Mouse (Mus musculus) kidney, embryonic 15.5 days (tissue): ENCODE measurements around the gene Ctnnd2. TPM values are rescaled to one million over a fixed set of nuclear protein-coding genes. Genes with fewer than 3 reads are reported as not detected.

Experiments
- ATAC-seq: fragments of 200-750 bp; cut with Nextera tagmentation; replicated peaks from 2 replicates; pipeline ENCODE4 v1.8.0; 2017; ENCODE audit warnings: moderate TSS enrichment; ENCODE audit not compliant: low FRiP score
- H3K27ac ChIP-seq: fragments of 300-500 bp; sonication (generic); 2 replicates; pipeline ENCODE4 v1.5.1; 2015; ENCODE audit warnings: mild to moderate bottlenecking, inconsistent platforms
- H3K27me3 ChIP-seq: fragments of 300-500 bp; sonication (generic); 2 replicates; pipeline ENCODE4 v1.6.1; 2015; ENCODE audit warnings: inconsistent platforms
- H3K36me3 ChIP-seq: fragments of 300-500 bp; sonication (generic); 2 replicates; pipeline ENCODE4 v1.6.1; 2015; ENCODE audit warnings: inconsistent platforms
- H3K4me1 ChIP-seq: fragments of 300-500 bp; sonication (generic); 2 replicates; pipeline ENCODE4 v1.6.1; 2015; ENCODE audit warnings: inconsistent platforms
- H3K4me2 ChIP-seq: fragments of 300-500 bp; sonication (generic); 2 replicates; pipeline ENCODE4 v1.6.1; 2015; ENCODE audit warnings: moderate library complexity, mild to moderate bottlenecking, inconsistent platforms
- H3K4me3 ChIP-seq: fragments of 300-500 bp; sonication (generic); replicated peaks from 2 replicates; pipeline ENCODE4 v1.5.1; 2015; ENCODE audit warnings: mild to moderate bottlenecking, inconsistent platforms
- H3K9ac ChIP-seq: fragments of 300-500 bp; sonication (generic); 2 replicates; pipeline ENCODE4 v1.6.1; 2015; ENCODE audit warnings: mild to moderate bottlenecking, inconsistent platforms
- H3K9me3 ChIP-seq: fragments of 300-500 bp; sonication (generic); replicated peaks from 2 replicates; pipeline ENCODE4 v1.6.1; 2016; ENCODE audit warnings: inconsistent platforms
- WGBS: fragments of 180-500 bp; shearing (Covaris S2); methylation state at CpG from one replicate; pipeline ENCODE4 v1.1.7; 2015; ENCODE audit warnings: mixed read lengths; 5-methylcytosine and 5-hydroxymethylcytosine counted together
- polyA plus RNA-seq: library from polyadenylated mRNA; unstranded; fragments of >200 nt; fragmentation: Nextera tagmentation; extraction: Ambion mirVana; gene quantifications from 2 replicates; pipeline ENCODE4 v1.2.1, GENCODE M21; 2015

Ctnnd2 gene
- polyA plus RNA-seq, 1 experiment from 2014 or later, result 5.4 TPM

DNA sequence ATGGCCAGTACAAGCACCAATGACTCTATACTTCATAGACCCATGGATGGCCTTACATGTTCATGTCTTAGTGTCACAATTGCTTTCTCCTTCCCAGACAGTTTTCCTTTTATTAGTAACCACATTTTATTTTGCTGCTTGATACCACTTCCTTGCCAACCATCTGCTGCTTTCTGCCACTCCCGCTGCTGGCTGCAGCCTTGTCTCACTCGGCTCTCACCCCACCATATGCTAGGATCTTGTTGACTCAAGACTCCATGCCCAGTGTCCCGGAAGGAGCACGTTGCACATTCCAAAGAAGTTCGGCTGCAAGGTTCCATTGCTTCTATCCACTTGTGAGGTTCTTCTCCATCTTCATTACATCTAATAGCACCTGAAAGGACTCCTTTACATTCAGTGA lies 722.7 kb downstream of the Ctnnd2 start:
- no peaks in the 10 kb centered on the region for H3K27me3 ChIP-seq
- H3K4me1 ChIP-seq, result no peaks in the 10 kb centered on the region
- no peak overlapping the region for H3K9ac ChIP-seq
- H3K36me3 ChIP-seq, result no peaks in the 10 kb centered on the region
- ATAC-seq, result no peak
- no peak overlapping the region for H3K4me3 ChIP-seq
- no peak overlapping the region for H3K27ac ChIP-seq
- H3K4me2 ChIP-seq, result no peak overlapping the region
- 78% methylated on average over 5 of the region's 5 CpGs for WGBS
- H3K9me3 ChIP-seq, result no peaks in the 10 kb centered on the region

DNA sequence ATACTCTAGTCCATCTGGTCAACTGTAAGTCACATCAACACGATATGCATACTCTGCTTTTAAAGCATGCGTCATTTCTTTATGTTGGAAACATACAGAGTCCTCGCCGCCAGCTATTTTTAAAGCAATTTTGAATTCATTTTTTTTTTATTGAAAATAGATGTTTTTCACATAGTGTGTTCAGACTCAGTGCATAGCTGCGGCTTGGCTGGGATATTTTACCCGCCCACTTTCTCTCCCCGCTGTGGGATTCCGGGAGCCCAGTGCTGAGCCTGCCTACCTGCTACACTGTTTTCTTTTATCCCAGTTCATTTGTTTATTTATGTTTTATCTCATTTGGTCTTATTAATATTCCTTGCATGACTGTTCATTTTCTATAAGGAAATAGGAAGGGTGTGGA lies 724.9 kb downstream of the Ctnnd2 start:
- H3K9ac ChIP-seq, result no peak overlapping the region
- no peak overlapping the region for H3K4me3 ChIP-seq

DNA sequence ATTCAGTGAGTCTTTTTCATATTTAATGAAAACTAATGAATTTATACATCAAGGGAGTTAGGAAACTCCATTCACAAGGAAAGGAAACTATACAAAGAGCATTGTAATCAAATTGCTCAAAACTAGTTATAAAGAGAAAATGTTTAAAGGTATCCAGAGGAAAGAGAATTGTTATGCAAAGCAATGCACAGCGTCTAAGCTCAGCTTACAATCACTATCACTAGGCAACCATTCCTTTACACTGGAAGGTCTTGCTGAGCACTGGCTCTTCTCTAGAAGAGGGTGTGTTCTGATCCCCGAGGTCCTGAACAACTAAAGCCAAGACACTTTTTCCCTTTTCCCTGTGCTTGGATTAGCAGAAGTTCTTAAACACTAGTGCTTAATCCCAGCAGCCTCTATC lies 735.6 kb downstream of the Ctnnd2 start:
- 37% methylated on average over 2 of the region's 2 CpGs for WGBS
- H3K4me1 ChIP-seq, result no peaks in the 10 kb centered on the region
- H3K27me3 ChIP-seq, result no peaks in the 10 kb centered on the region
- no peak overlapping the region for H3K4me2 ChIP-seq
- no peaks in the 10 kb centered on the region for H3K36me3 ChIP-seq
- no peak overlapping the region for H3K27ac ChIP-seq
- no peak overlapping the region for H3K9ac ChIP-seq
- no peak overlapping the region for H3K4me3 ChIP-seq
- no peaks in the 10 kb centered on the region for H3K9me3 ChIP-seq
- no peak for ATAC-seq

More for the DNA sequence above, 724.9 kb downstream of the Ctnnd2 start:
- H3K4me2 ChIP-seq, result no peak overlapping the region
- H3K4me1 ChIP-seq, result no peaks in the 10 kb centered on the region
- H3K9me3 ChIP-seq, result no peaks in the 10 kb centered on the region
- WGBS, result 92% methylated on average over 8 of the region's 8 CpGs
- no peak for ATAC-seq
- no peak overlapping the region for H3K27ac ChIP-seq
- H3K27me3 ChIP-seq, result no peaks in the 10 kb centered on the region
- H3K36me3 ChIP-seq, result no peaks in the 10 kb centered on the region

DNA sequence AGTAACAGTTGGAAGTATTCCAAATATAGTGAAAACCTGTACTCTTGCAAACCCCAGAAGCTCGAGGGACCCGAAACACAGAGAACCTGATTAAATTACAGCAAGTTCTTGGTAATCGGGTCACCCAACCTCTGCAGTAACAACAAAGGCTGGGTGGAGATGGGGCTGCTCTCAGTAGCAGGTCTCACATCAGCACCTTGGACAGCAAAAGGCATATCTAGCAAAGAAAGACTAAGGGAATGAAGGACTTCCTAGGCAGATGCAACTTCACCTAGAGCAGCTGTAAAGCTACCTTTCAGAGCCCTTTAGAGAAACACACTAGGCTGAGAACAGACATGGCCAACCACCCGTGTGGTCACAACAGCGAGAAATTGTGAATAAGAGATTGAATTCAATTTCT lies 741.0 kb downstream of the Ctnnd2 start:
- Histone ChIP-seq H3K4me1 (no peaks in the 10 kb centered on the region), H3K4me3 (no peak overlapping the region), H3K4me2 (no peak overlapping the region), H3K9ac (no peak overlapping the region), H3K27ac (no peak overlapping the region), H3K9me3 (no peaks in the 10 kb centered on the region), H3K27me3 (no peaks in the 10 kb centered on the region), H3K36me3 (no peaks in the 10 kb centered on the region)
- 74% methylated on average over 5 of the region's 5 CpGs for WGBS
- ATAC-seq, result no peak

DNA sequence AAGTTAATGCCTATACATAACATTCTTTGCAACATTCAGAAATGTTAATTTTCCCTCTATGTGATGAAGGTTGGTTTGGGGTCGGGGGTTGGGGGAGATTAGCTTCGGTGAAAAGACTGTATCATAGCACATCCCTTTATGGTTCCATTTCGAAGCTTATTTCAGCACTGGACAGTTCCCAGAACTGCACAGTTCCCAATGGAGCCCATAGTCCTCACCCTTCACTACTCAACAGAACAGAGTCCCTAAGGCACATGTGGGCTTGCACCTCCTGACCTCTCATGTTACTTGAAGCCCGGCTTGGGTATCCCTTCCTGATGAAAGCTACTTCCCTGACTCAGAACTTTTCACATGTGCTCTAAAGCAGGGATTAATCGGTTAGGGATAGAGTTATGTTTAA lies 753.4 kb downstream of the Ctnnd2 start:
- H3K4me1 ChIP-seq, result no peaks in the 10 kb centered on the region
- ATAC-seq, result no peak
- no peaks in the 10 kb centered on the region for H3K9me3 ChIP-seq
- H3K4me2 ChIP-seq, result no peak overlapping the region
- H3K27me3 ChIP-seq, result no peaks in the 10 kb centered on the region
- no peak overlapping the region for H3K9ac ChIP-seq
- H3K36me3 ChIP-seq, result no peaks in the 10 kb centered on the region
- 65% methylated on average over 5 of the region's 5 CpGs for WGBS
- H3K4me3 ChIP-seq, result no peak overlapping the region
- no peak overlapping the region for H3K27ac ChIP-seq

DNA sequence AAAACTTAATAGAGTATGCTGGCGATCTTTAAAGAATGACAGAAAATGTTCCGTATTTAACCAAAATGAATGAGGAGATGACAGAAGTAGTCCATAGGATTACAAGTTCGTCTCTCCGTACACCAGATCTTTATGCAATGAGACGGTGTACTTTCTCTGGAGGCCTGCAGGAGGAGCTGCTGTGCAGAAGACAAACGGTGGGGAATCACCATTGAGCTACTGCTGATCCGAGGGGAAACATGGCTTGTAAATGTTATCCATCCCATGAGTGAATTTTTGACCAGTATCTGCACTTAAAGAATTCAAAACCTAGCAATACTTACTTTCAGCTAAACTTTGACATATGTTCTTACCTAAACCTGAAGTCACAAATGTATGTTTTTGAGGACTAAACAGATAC lies 755.2 kb downstream of the Ctnnd2 start:
- H3K4me2 ChIP-seq, result no peak overlapping the region
- no peak overlapping the region for H3K27ac ChIP-seq
- ATAC-seq, result no peak

DNA sequence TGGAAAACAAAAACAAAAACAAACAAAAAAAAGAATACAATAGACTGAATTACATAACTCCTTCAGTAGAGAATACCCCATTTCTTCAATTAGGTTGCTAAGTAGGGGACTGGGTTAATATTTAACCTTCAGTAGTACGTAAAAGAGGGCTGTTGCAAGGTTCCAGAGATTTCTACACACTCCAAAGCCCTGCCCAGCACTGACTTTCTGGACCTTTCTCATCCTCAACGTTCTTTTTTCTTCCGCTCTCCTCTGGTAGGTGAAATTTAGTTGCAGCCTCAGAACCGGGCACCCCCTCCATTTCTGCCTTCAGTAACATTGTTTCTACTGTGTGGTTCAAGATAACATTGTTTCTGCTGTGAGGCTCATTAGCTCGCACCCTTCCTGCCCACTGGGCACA lies 759.5 kb downstream of the Ctnnd2 start:
- Histone ChIP-seq H3K27me3 (no peaks in the 10 kb centered on the region), H3K27ac (no peak overlapping the region), H3K4me2 (no peak overlapping the region), H3K4me1 (no peaks in the 10 kb centered on the region), H3K9me3 (no peaks in the 10 kb centered on the region), H3K36me3 (no peaks in the 10 kb centered on the region), H3K4me3 (no peak overlapping the region), H3K9ac (no peak overlapping the region)
- 82% methylated on average over 5 of the region's 5 CpGs for WGBS
- no peak for ATAC-seq

More for the DNA sequence above, 755.2 kb downstream of the Ctnnd2 start:
- Histone ChIP-seq H3K36me3 (no peaks in the 10 kb centered on the region), H3K4me1 (no peaks in the 10 kb centered on the region), H3K9me3 (no peaks in the 10 kb centered on the region), H3K9ac (no peak overlapping the region), H3K27me3 (no peaks in the 10 kb centered on the region), H3K4me3 (no peak overlapping the region)
- 49% methylated on average over 7 of the region's 7 CpGs for WGBS

DNA sequence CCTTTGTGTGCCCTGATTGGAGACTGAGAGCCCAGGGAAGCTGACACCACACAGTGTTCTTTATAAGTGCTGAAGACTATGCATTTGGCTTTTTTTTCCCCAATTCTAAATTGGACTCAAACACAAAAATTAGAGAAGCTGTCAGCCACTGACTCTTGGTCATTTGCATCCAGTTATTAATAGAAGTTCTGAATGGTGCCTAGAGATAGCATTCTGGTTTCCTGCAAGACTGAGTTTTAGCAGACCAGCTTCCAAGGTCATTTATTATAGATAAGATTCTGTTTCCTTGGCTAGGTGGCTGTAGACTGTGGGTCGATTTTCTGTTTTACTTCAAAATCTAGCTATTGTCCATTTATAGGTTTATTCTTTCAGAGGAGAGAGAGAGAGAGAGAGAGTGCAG lies 773.5 kb downstream of the Ctnnd2 start:
- no peak overlapping the region for H3K9ac ChIP-seq
- H3K27ac ChIP-seq, result no peak overlapping the region
- H3K4me1 ChIP-seq, result no peaks in the 10 kb centered on the region
- no peaks in the 10 kb centered on the region for H3K27me3 ChIP-seq
- ATAC-seq, result no peak
- H3K36me3 ChIP-seq, result no peaks in the 10 kb centered on the region
- H3K4me3 ChIP-seq, result no peak overlapping the region
- no peaks in the 10 kb centered on the region for H3K9me3 ChIP-seq
- 64% methylated on average over 1 of the region's 1 CpGs for WGBS
- H3K4me2 ChIP-seq, result no peak overlapping the region

DNA sequence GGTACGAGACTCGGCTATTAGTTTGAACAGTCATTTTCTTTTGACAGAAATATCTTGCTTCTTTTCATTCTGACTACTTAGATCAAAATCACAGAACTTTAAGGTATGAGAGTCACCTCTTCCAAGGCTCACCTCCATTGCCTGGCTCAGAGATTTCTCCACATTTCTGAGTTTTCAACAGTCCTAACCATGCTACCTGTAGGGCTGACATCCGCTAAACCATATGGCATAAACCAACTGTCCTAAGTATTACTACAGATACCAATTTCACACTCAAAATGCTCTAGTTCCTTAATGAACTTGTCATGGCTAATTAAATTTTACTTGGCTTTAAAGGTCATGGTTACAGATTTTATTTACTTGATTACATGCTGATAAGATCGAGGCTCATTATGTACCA lies 786.1 kb downstream of the Ctnnd2 start:
- no peak for ATAC-seq
- H3K27me3 ChIP-seq, result no peaks in the 10 kb centered on the region
- 79% methylated on average over 4 of the region's 4 CpGs for WGBS

DNA sequence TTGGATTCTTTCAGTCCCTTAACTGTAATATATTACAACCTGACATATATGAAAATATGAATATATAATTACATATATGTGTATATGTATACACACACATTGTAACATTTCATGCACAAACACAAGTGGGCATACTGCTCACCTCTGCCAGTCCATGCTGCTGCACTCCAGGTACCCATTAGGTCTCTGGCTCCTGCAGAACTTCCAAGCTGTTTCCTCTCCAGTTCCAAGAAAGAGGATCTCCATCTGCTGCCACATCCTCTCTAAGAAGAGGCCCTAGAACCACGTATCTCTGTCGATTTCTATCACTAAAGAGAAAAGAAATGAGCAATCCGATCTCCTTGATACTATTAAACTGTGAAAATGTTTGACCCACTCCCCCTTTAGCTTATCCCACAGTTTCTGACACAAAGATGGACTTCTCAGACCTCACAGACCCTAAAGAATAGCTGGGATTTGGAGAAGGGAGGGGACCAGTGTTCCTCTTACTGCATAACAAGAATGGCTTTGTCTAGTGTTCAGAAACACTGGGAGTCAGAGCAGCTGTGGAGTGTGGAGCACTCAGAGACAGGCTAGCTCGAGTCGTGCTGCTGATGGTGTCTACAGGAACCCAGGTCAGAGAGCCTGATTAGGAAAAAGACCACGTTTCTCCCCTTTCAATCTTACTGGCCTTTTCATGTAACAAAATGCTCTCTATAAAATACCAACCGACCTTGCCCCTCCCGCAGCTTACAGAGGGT lies 790.2 kb downstream of the Ctnnd2 start:
- H3K9me3 ChIP-seq, result no peaks in the 10 kb centered on the region
- H3K4me2 ChIP-seq, result no peak overlapping the region
- H3K4me1 ChIP-seq, result 0 out of 2 replicates have a peak, but pooled peaks cover 4% of the 10 kb centered on the region
- H3K9ac ChIP-seq, result no peak overlapping the region
- 67% methylated on average over 8 of the region's 8 CpGs for WGBS
- no peak overlapping the region for H3K4me3 ChIP-seq
- H3K27ac ChIP-seq, result no peak overlapping the region
- H3K36me3 ChIP-seq, result no peaks in the 10 kb centered on the region
- no peak for ATAC-seq
- H3K27me3 ChIP-seq, result no peaks in the 10 kb centered on the region

More for the DNA sequence above, 786.1 kb downstream of the Ctnnd2 start:
- Histone ChIP-seq H3K4me1 (no peaks in the 10 kb centered on the region), H3K4me2 (no peak overlapping the region), H3K4me3 (no peak overlapping the region), H3K36me3 (no peaks in the 10 kb centered on the region), H3K9ac (no peak overlapping the region), H3K9me3 (no peaks in the 10 kb centered on the region), H3K27ac (no peak overlapping the region)

DNA sequence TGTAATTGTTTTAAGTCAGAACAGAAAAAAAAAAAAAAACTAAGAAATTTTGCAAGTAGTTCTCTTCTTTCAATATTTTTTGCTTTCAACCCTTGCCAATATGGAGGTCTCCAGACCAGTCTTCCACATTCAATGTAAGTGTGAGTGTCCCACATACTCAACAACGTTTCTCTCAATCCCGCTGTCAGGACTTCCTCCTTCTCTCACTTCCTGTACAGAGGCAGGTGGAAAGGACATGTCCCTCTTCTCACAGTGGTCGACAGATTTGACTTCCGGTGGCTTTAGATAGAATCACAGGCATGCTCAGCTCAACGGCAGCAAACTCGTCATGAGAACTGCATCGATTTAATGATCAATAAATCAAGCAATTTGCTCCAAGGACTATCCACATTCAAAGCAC lies 791.7 kb downstream of the Ctnnd2 start:
- H3K4me2 ChIP-seq, result no peak overlapping the region
- WGBS, result 47% methylated on average over 7 of the region's 7 CpGs
- H3K36me3 ChIP-seq, result no peaks in the 10 kb centered on the region

DNA sequence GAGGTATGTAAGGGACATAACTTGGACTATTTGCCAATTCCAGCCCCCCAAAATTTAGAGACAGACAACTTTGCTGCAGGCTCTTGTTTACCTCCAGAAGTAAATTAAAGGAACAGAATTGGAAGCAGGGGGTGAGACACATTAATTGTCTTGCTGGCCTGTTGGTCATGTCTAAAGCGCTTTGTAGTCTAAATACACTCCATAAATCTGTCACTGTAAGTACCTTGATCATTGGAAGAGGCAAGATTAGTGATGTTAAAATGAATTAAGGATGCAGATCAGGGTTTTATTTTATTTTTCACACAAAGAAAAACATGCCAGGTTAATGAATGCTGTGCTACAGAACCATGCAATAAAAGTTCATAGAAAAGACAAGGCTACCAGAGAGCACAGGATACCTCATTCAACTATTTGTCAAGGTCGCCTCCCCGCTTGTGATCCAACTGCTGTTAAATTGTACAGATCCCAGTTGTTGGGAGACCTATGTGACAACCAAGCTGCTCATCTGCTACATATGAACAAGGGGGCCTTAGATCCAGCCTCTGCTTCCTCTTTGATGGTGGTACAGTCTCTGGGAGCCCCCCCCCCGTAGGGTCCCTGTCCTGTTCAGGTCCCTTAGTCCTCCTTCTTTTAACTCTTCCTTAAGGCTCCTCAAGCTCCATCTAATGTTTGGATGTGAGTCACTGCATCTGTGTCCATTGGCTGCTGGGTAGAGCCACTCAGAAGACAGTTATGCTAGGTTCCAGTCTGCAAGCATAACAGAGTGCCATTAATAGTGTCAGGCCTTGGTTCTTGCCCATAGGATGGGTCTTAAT lies 792.7 kb downstream of the Ctnnd2 start:
- Histone ChIP-seq H3K9ac (no peak overlapping the region), H3K27me3 (no peaks in the 10 kb centered on the region), H3K4me3 (no peak overlapping the region), H3K27ac (no peak overlapping the region), H3K4me2 (no peak overlapping the region), H3K9me3 (no peaks in the 10 kb centered on the region), H3K4me1 (0 out of 2 replicates have a peak, but pooled peaks cover 4% of the 10 kb centered on the region), H3K36me3 (no peaks in the 10 kb centered on the region)
- 36% methylated on average over 4 of the region's 4 CpGs for WGBS
- ATAC-seq, result peak; percentile 79

More for the DNA sequence above, 791.7 kb downstream of the Ctnnd2 start:
- no peaks in the 10 kb centered on the region for H3K9me3 ChIP-seq
- 0 out of 2 replicates have a peak, but pooled peaks cover 4% of the 10 kb centered on the region for H3K4me1 ChIP-seq
- no peak overlapping the region for H3K27ac ChIP-seq
- no peak overlapping the region for H3K9ac ChIP-seq
- H3K27me3 ChIP-seq, result no peaks in the 10 kb centered on the region
- no peak for ATAC-seq
- no peak overlapping the region for H3K4me3 ChIP-seq
